Mouse (Mus musculus) hindbrain, embryonic 16.5 days (tissue): Measurements from ENCODE around the gene Atp2c2. TPM values are rescaled to one million over a fixed set of nuclear protein-coding genes. Genes with fewer than 3 reads are reported as not detected.

Source experiments
- ATAC-seq: fragments of 200-750 bp; cut with Nextera tagmentation; 2 replicates; pipeline ENCODE4 v1.8.0; 2017; ENCODE audit warnings: moderate TSS enrichment, moderate library complexity
- H3K27ac ChIP-seq: fragments of 300-500 bp; sonication (generic); 2 replicates; pipeline ENCODE4 v1.5.1; 2014; ENCODE audit warnings: low read depth, mild to moderate bottlenecking, control low read depth, low read length, moderate library complexity
- H3K27me3 ChIP-seq: fragments of 300-500 bp; sonication (generic); replicated peaks from 2 replicates; pipeline ENCODE4 v1.6.1; 2014; ENCODE audit warnings: low read length; ENCODE audit not compliant: control insufficient read depth, insufficient read depth
- H3K36me3 ChIP-seq: fragments of 300-500 bp; sonication (generic); 2 replicates; pipeline ENCODE4 v1.6.1; 2014; ENCODE audit warnings: mild to moderate bottlenecking, low read length, moderate library complexity, mixed read lengths; ENCODE audit not compliant: control insufficient read depth, insufficient read depth
- H3K4me1 ChIP-seq: fragments of 300-500 bp; sonication (generic); 2 replicates; pipeline ENCODE4 v1.6.1; 2014; ENCODE audit warnings: low read depth, low read length; ENCODE audit not compliant: control insufficient read depth, insufficient read depth
- H3K4me2 ChIP-seq: fragments of 300-500 bp; sonication (generic); 2 replicates; pipeline ENCODE4 v1.6.1; 2014; ENCODE audit warnings: mild to moderate bottlenecking, low read length, control low read depth, moderate library complexity
- H3K4me3 ChIP-seq: fragments of 300-500 bp; sonication (generic); 2 replicates; pipeline ENCODE4 v1.5.1; 2014; ENCODE audit warnings: mild to moderate bottlenecking, low read length, control low read depth, moderate library complexity
- H3K9ac ChIP-seq: fragments of 300-500 bp; sonication (generic); 2 replicates; pipeline ENCODE4 v1.6.1; 2014; ENCODE audit warnings: low read depth, mild to moderate bottlenecking, control low read depth, low read length, moderate library complexity
- H3K9me3 ChIP-seq: fragments of 300-500 bp; sonication (generic); 2 replicates; pipeline ENCODE4 v1.6.1; 2014; ENCODE audit warnings: mild to moderate bottlenecking, low read length, moderate library complexity; ENCODE audit not compliant: control insufficient read depth
- WGBS: fragments of 180-500 bp; shearing (Covaris S2); extraction: QIAGEN DNeasy Blood & Tissue Kit; methylation state at CpG from one replicate; pipeline ENCODE4 v1.1.7; 2014; 5-methylcytosine and 5-hydroxymethylcytosine counted together
- polyA plus RNA-seq: library from polyadenylated mRNA; unstranded; fragments of >200 nt; fragmentation: Nextera tagmentation; extraction: Ambion mirVana; gene quantifications from 2 replicates; pipeline ENCODE4 v1.2.1, GENCODE M21; 2015

The Atp2c2 gene
- polyA plus RNA-seq, 1 experiment from 2014 or later = 0.49 TPM

DNA sequence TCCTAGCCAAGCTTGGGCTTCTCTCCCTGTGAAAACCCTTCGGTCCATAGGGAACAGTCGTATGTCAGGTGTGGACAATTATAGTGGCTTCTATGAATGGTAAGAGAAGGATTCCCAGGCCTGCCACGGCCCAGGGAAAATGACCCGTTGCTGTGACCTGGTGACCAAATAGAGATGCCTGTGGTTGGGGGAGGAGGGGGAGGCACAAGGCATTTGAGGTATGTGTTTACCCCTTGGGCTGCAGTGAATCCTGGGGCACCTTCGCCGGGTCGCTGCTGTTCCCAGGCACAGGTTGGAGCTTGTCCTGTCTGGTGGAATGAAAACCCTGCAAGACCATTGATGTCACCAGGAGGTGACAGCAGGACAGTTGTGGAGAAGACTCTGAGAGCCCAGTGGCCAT is 5.1 kb upstream of the Atp2c2 start:
- no peak overlapping the region for H3K9ac ChIP-seq
- H3K4me1 ChIP-seq = peaks cover 3% of the 10 kb centered on the region; the same call in 1 of the 2 replicates
- no peaks in the 10 kb centered on the region for H3K9me3 ChIP-seq
- H3K36me3 ChIP-seq = no peaks in the 10 kb centered on the region
- no peak overlapping the region for H3K4me2 ChIP-seq
- H3K4me3 ChIP-seq = no peak overlapping the region
- peaks cover 12% of the 10 kb centered on the region for H3K27me3 ChIP-seq
- no peak for ATAC-seq
- no peak overlapping the region for H3K27ac ChIP-seq
- 78% methylated on average over 7 of the region's 7 CpGs for WGBS

DNA sequence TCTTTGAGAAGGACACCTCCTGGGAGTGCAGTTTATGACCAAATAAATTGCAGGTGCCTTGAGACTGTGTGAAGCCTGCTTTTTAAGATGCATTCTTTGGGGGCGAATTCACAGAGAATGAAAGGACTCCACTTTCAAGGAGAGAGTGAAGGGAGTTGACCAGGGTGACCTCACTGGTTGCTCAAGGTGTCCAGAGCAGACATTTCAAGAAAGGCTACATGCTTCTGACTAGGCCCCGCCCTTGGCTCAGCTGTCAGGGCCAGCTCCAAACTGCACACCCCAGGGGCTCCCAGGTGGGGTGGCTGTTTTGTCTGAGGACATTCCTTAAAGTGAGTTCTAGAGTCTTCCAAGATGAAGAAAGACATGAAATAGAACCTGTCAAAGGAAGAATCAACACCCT is 2.6 kb upstream of the Atp2c2 start:
- H3K27me3 ChIP-seq = peaks cover 29% of the 10 kb centered on the region
- H3K4me2 ChIP-seq = no peak overlapping the region
- H3K9me3 ChIP-seq = no peaks in the 10 kb centered on the region
- no peak for ATAC-seq
- H3K4me3 ChIP-seq = no peak overlapping the region
- H3K4me1 ChIP-seq = peaks cover 5% of the 10 kb centered on the region; the same call in 1 of the 2 replicates
- H3K9ac ChIP-seq = no peak overlapping the region
- WGBS = 85% methylated on average over 2 of the region's 2 CpGs
- H3K36me3 ChIP-seq = no peaks in the 10 kb centered on the region
- no peak overlapping the region for H3K27ac ChIP-seq

DNA sequence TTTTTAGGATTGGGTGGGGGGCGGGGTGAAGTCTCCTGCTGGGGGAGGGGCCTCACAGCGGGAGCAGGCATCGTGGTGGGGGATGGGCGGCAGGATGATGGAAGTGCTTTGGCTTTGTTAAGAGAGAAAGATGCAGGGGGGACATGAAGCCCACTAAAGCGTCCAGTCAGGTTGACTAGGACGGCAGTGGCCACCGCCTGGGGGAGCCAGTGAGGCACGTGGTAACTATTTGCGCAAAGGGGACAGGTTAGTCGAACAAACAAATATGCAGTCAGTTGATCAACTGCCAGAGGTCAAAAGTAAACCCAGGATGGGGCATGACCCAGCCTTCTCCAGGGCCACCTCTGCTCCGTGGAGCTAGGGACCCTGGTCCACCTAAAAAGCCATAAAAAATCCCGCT is 849 bp upstream of the Atp2c2 start:
- H3K4me1 ChIP-seq = peaks cover 5% of the 10 kb centered on the region; the same call in 1 of the 2 replicates
- H3K4me2 ChIP-seq = no peak overlapping the region
- WGBS = 6% methylated on average over 12 of the region's 12 CpGs
- ATAC-seq = no peak
- no peak overlapping the region for H3K4me3 ChIP-seq
- no peak overlapping the region for H3K27ac ChIP-seq
- no peaks in the 10 kb centered on the region for H3K36me3 ChIP-seq
- no peak overlapping the region for H3K9ac ChIP-seq
- no peaks in the 10 kb centered on the region for H3K9me3 ChIP-seq
- peaks cover 29% of the 10 kb centered on the region for H3K27me3 ChIP-seq

DNA sequence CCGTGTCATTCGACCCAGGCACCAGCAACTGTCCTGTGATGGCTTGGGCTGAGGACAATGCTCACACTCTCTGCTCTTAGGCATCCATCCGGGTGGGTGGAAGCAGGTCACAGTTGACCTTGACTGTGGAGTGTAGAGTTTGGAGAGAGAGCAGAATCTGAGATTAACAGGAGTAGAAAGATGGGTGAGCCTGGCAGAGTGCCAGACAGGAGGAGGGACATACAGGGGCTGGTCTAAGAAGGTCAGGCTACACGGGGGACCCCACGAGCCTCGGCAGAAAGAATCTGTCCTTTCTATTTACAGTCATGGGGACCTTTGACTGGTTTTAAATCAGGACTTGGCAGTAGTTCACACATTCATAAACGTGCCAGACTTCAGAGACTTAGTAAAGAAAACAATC is 3.2 kb downstream of the Atp2c2 start:
- Histone ChIP-seq H3K27ac (no peak overlapping the region), H3K9ac (no peak overlapping the region), H3K27me3 (peaks cover 27% of the 10 kb centered on the region), H3K4me1 (peaks cover 5% of the 10 kb centered on the region; the same call in 1 of the 2 replicates), H3K4me3 (no peak overlapping the region), H3K4me2 (no peak overlapping the region), H3K36me3 (no peaks in the 10 kb centered on the region), H3K9me3 (no peaks in the 10 kb centered on the region)
- ATAC-seq = no peak
- WGBS = 55% methylated on average over 7 of the region's 7 CpGs

DNA sequence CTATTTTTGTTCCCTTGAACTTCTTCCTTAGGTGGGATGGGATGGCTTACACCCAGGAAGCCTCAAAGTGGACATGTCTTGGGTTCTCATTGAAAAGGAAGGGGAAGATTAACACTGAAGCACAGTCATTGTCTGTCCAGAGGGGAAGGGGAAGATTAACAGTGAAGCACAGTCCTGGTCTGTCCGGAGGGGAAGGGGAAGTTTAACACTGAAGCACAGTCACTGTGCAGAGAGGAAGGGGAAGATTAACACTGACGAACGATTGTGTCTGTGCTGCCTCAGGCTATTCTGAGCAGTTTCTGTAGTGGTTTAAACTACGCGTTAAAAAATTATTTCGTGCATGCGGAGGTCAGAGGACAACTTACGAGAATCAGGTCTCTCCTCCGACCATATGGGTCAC is 7.3 kb downstream of the Atp2c2 start:
- no peaks in the 10 kb centered on the region for H3K4me1 ChIP-seq
- H3K9me3 ChIP-seq = no peaks in the 10 kb centered on the region
- H3K36me3 ChIP-seq = no peaks in the 10 kb centered on the region
- H3K4me3 ChIP-seq = no peak overlapping the region
- ATAC-seq = no peak
- 90% methylated on average over 9 of the region's 9 CpGs for WGBS
- no peak overlapping the region for H3K4me2 ChIP-seq
- no peak overlapping the region for H3K9ac ChIP-seq
- H3K27me3 ChIP-seq = no peaks in the 10 kb centered on the region; the same call in 1 of the 2 replicates
- no peak overlapping the region for H3K27ac ChIP-seq

DNA sequence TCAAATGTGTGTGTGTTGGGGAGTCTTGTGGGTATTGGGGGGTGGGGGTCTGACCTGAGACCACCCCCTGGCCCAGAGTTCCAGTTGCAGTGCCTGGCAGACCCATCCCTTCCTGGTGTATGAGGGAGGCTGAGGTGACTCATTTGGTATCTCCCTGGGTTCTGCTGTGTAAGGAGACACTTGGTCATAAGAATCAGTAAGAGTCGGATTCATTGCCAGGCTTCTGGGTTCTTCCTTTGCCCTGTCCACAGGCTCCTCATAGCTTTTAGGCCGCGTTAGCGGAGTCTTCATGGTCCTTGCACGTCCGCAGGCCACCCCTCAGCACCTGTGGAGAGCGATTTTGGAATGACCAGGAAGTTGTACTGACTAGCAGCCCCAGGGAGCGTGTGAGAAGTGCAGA is 8.7 kb downstream of the Atp2c2 start:
- no peaks in the 10 kb centered on the region for H3K27me3 ChIP-seq
- ATAC-seq = no peak
- no peaks in the 10 kb centered on the region for H3K4me1 ChIP-seq
- no peak overlapping the region for H3K4me3 ChIP-seq
- no peak overlapping the region for H3K4me2 ChIP-seq
- 92% methylated on average over 8 of the region's 8 CpGs for WGBS
- H3K27ac ChIP-seq = no peak overlapping the region
- no peaks in the 10 kb centered on the region for H3K36me3 ChIP-seq
- no peak overlapping the region for H3K9ac ChIP-seq
- no peaks in the 10 kb centered on the region for H3K9me3 ChIP-seq

DNA sequence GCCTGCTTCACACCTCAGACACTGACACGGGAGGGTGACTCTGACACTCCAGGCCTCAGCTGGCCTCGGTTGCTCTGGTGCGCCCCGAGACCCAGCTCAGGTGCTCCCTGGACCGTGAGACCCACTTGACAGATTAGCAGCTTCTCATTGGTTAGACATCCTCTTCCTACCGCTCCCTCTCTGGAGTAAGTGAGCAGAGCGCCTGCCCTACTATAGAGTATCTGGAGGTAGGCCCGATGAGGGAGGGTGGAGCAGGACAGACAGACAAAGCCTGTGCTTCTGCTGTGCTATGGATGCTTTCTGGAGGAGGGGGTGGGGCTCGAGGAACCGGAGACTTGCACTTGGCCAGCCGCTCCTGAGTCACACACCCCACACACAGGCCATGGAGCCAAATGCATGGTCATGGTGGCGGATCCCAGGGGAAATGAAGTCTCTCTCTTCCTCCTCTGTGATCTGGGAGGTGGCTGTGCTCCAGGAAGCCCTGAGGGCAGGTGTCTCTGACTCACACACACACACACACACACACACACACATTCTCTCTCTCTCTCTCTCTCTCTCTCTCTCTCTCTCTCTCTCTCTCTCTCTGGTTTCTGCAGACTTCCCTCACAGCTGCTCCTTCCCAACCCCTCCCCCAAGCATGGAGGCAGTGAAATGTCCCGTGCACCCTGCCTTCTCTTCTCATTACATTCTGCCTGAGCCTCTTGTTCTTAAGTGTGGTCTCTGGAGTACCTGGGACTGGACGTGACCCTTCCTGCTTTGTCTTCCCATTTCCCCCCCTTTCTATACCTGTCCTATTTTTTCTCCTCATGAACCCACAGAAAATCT is 9.3 kb downstream of the Atp2c2 start:
- H3K4me2 ChIP-seq = no peak overlapping the region
- WGBS = 66% methylated on average over 14 of the region's 14 CpGs
- H3K36me3 ChIP-seq = no peaks in the 10 kb centered on the region
- no peak overlapping the region for H3K9ac ChIP-seq
- H3K4me3 ChIP-seq = no peak overlapping the region
- no peak overlapping the region for H3K27ac ChIP-seq
- no peaks in the 10 kb centered on the region for H3K27me3 ChIP-seq
- ATAC-seq = no peak
- H3K9me3 ChIP-seq = no peaks in the 10 kb centered on the region
- no peaks in the 10 kb centered on the region for H3K4me1 ChIP-seq

DNA sequence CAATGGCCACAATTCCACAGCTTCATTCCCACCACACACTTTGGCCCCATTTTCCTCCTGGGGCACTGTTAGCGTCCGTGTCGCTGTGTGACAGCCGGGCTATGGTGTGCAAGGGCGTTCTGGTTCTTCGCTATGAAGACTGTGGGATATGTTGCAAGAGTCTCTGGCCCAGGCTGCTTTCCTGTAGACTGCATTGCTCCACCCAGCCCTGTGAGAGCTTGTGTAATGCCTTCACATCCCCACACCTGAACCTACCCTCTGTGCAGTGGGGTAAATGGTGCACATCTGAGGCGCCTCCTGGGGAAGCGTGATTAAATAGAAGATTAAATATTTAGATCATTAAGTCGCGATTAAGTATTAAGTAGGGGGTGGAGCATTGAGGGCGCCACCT is 9.9 kb downstream of the Atp2c2 start:
- no peaks in the 10 kb centered on the region for H3K9me3 ChIP-seq
- H3K4me1 ChIP-seq = no peaks in the 10 kb centered on the region
- H3K9ac ChIP-seq = no peak overlapping the region
- no peak for ATAC-seq
- no peaks in the 10 kb centered on the region for H3K36me3 ChIP-seq
- H3K27ac ChIP-seq = no peak overlapping the region
- no peak overlapping the region for H3K4me3 ChIP-seq
- WGBS = 74% methylated on average over 11 of the region's 11 CpGs
- H3K4me2 ChIP-seq = no peak overlapping the region
- no peaks in the 10 kb centered on the region for H3K27me3 ChIP-seq

DNA sequence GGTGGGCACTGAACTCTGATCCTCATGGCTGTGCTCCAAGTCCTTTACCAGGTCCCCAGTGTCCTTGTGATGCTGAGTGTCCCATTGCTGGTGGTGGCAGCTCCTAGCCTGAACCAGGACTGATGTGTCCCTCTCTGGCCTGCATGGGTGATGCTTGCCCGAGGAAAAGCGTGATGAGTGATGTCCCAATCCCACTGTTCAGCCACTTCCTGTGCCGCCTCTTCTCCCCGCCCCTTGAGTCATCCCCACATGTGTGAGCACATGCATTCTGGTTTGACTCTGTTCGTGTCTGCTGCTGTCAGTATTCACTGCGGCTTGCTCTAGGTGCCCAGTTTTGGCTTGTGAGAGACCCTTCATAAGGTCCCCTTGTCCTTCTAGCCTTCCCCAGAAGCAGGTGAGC is 12.4 kb downstream of the Atp2c2 start:
- no peaks in the 10 kb centered on the region for H3K27me3 ChIP-seq
- ATAC-seq = no peak
- 81% methylated on average over 6 of the region's 6 CpGs for WGBS
- H3K4me2 ChIP-seq = no peak overlapping the region
- H3K4me1 ChIP-seq = no peaks in the 10 kb centered on the region
- H3K36me3 ChIP-seq = no peaks in the 10 kb centered on the region
- no peaks in the 10 kb centered on the region for H3K9me3 ChIP-seq
- H3K4me3 ChIP-seq = no peak overlapping the region
- H3K9ac ChIP-seq = no peak overlapping the region
- no peak overlapping the region for H3K27ac ChIP-seq
